In the genomic region with DNA sequence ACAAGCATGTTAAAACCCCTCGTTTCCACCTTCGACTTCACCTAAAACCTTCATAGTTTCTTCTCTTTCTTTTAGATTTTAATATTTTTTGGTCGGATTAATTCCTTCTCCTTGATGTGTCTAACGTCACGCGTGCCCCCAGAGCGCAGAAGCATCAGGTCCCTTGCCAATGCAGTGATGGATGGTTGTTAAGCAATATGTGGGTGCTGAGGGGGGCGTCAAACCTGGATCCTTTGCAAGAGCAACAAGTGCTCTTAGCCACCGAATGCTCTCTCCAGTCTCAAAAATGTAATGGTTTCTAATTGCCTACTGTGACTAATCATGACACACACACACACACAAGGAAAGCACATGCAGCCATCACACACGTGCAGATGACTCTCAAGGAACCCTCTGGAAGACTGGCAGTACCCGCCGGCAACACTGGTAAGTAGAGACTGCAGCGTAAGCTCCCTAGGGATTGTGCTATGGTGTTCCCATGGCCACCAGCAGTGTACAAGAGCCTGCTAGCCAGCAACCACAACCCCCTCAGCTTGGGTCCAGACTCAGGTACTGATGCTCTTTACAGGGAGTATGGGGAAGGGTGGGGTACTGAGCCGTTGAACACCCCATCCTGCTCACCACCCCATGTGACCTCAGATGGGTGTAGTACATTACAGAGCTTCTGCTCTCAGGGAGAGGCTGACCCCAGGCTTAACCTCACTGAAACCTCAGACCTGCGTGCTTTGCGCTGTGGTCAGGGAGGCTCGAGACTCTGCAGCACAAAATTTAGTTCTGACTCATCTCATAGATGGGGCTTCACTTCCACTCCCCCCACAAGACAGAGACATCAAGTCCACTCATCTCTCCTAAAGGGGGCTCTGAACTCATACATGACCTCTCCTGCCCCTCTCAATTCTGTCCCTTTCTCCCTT, we compare ENCODE assay signal across 10 mouse cellular contexts. TPM values are rescaled to one million over a fixed set of nuclear protein-coding genes. Genes with fewer than 3 reads are reported as not detected.
A peak's percentile ranks its signal among the peaks of the same experiment; 100 is the strongest.
DNase-seq lines count a peak whose midpoint lies in the region; ATAC-seq and TF ChIP-seq lines count a peak whose summit lies in the region.
"Had no signal": no experiment of that assay in that cellular context is flagged by ENCODE, and none has a peak within 500 bp of the region (broad histone marks: within the 10 kb centered on the region; RNA-seq: fewer than 3 reads in every experiment).

No protein-coding gene starts in this region.

- in situ Hi-C loops in Patski (cut with MboI; ENCODE audit: low pct_unique_long_range_greater_than_20kb), result no loop called here

- 68% methylated on average over 17 of the region's 17 CpGs for WGBS in embryonic facial prominence, embryonic 15.5 days
- 76% methylated on average over 17 of the region's 17 CpGs for WGBS in embryonic facial prominence, embryonic 10.5 days
- WGBS in liver, embryonic 16.5 days (ENCODE audit: insufficient replicate concordance), result 64% methylated on average over 17 of the region's 17 CpGs
- WGBS in neural tube, embryonic 15.5 days, result 82% methylated on average over 17 of the region's 17 CpGs

- H3K4me2 ChIP-seq in embryonic facial prominence, embryonic 15.5 days (replicated peaks), result no peak overlapping the region
- peak overlapping the region; percentile 47 for H3K4me2 ChIP-seq in liver, embryonic 16.5 days (ENCODE audit: low read depth, low read length)
- H3K4me2 ChIP-seq in neural tube, embryonic 15.5 days, result no peak overlapping the region

- H3K9me3 ChIP-seq in embryonic facial prominence, embryonic 15.5 days (replicated peaks), result no peaks in the 10 kb centered on the region
- no peaks in the 10 kb centered on the region for H3K9me3 ChIP-seq in embryonic facial prominence, embryonic 10.5 days
- H3K9me3 ChIP-seq in liver, embryonic 16.5 days (replicated peaks; ENCODE audit: control insufficient read depth, low read length), result no peaks in the 10 kb centered on the region
- no peaks in the 10 kb centered on the region for H3K9me3 ChIP-seq in neural tube, embryonic 15.5 days (replicated peaks)

- no peak overlapping the region for H3K9ac ChIP-seq in embryonic facial prominence, embryonic 15.5 days
- H3K9ac ChIP-seq in liver, embryonic 16.5 days (ENCODE audit: low read depth, low read length), result no peak overlapping the region
- no peak overlapping the region for H3K9ac ChIP-seq in neural tube, embryonic 15.5 days (replicated peaks)

- POLR2A ChIA-PET in Patski (lab: Charles Lee), result no interaction called here

- DNase-seq in embryonic facial prominence, embryonic 10.5 days (ENCODE audit: low spot score), result no peak
- DNase-seq in 3T3-L1 (ENCODE audit: low read depth, low spot score) (peak; percentile 90), Patski (ENCODE audit: low read depth, low spot score) (no peak)
- no peak for DNase-seq in gastrocnemius, adult 18-20 months (ENCODE audit: low spot score)
- DNase-seq in right cerebral cortex, postnatal 14 days, result no peak

- no peaks in the 10 kb centered on the region for H3K27me3 ChIP-seq in embryonic facial prominence, embryonic 15.5 days
- H3K27me3 ChIP-seq in embryonic facial prominence, embryonic 10.5 days (replicated peaks; ENCODE audit: low read depth, poor library complexity, severe bottlenecking), result peaks cover 7% of the 10 kb centered on the region; the same call in 1 of the 2 replicates
- no peaks in the 10 kb centered on the region for H3K27me3 ChIP-seq in Patski
- no peaks in the 10 kb centered on the region for H3K27me3 ChIP-seq in liver, embryonic 16.5 days (ENCODE audit: control insufficient read depth, insufficient read depth, low read depth, low read length)
- H3K27me3 ChIP-seq in neural tube, embryonic 15.5 days (replicated peaks), result no peaks in the 10 kb centered on the region

- no peak overlapping the region for H3K4me3 ChIP-seq in embryonic facial prominence, embryonic 15.5 days (replicated peaks)
- H3K4me3 ChIP-seq in embryonic facial prominence, embryonic 10.5 days, result no peak overlapping the region
- H3K4me3 ChIP-seq in liver, embryonic 16.5 days (ENCODE audit: low read depth, low read length), result peak overlapping the region; percentile 29; the same call in 1 of the 2 replicates
- H3K4me3 ChIP-seq in neural tube, embryonic 15.5 days (replicated peaks), result no peak overlapping the region

- CTCF ChIA-PET in Patski (lab: Charles Lee), result interaction anchor here (1.6 kb wide), 1 partner anchor 53 kb away, joined by 3 read pairs; no protein-coding TSS in a partner anchor

- TF ChIP-seq CTCF in Patski (IDR thresholded peaks at IDR 0.05), result no peak

- ATAC-seq in embryonic facial prominence, embryonic 15.5 days (ENCODE audit: insufficient number of reproducible peaks, low FRiP score, low TSS enrichment, low read depth), result 0 out of 2 replicates have a peak, but pooled peaks have one; percentile 22
- peak; percentile 9 for ATAC-seq in Patski
- 0 out of 2 replicates have a peak, but pooled peaks have one; percentile 19 for ATAC-seq in liver, embryonic 16.5 days (ENCODE audit: low read depth)
- no peak for ATAC-seq in neural tube, embryonic 15.5 days (ENCODE audit: low FRiP score)
- ATAC-seq: hindbrain, postnatal 0 days had no signal

- no peak overlapping the region; the same call in 1 of the 2 replicates for H3K27ac ChIP-seq in embryonic facial prominence, embryonic 15.5 days (replicated peaks)
- no peak overlapping the region for H3K27ac ChIP-seq in embryonic facial prominence, embryonic 10.5 days (replicated peaks)
- no peak overlapping the region for H3K27ac ChIP-seq in liver, embryonic 16.5 days (ENCODE audit: low read length)
- H3K27ac ChIP-seq in neural tube, embryonic 15.5 days (replicated peaks), result no peak overlapping the region
- H3K27ac ChIP-seq: hindbrain, postnatal 0 days had no signal

- peaks cover 20% of the 10 kb centered on the region for H3K36me3 ChIP-seq in embryonic facial prominence, embryonic 15.5 days
- peaks cover 23% of the 10 kb centered on the region for H3K36me3 ChIP-seq in embryonic facial prominence, embryonic 10.5 days (replicated peaks)
- H3K36me3 ChIP-seq in liver, embryonic 16.5 days (ENCODE audit: control insufficient read depth, insufficient read depth), result no peaks in the 10 kb centered on the region
- 0 out of 2 replicates have a peak, but pooled peaks cover 2% of the 10 kb centered on the region for H3K36me3 ChIP-seq in neural tube, embryonic 15.5 days

- H3K4me1 ChIP-seq in embryonic facial prominence, embryonic 15.5 days, result peaks cover 27% of the 10 kb centered on the region
- H3K4me1 ChIP-seq in embryonic facial prominence, embryonic 10.5 days, result peaks cover 40% of the 10 kb centered on the region
- peaks cover 30% of the 10 kb centered on the region for H3K4me1 ChIP-seq in liver, embryonic 16.5 days (ENCODE audit: control insufficient read depth, low read depth, low read length)
- no peaks in the 10 kb centered on the region for H3K4me1 ChIP-seq in neural tube, embryonic 15.5 days

RNA-seq across cellular contexts. Expression of a gene that starts 1.1 kb away (rescaled TPM):
- polyA plus RNA-seq in embryonic facial prominence, embryonic 15.5 days (2015; fragmentation: Nextera tagmentation; extraction: Ambion mirVana), result 5.8 and 6.8 TPM in 2 replicates
- 1.1 and 1.6 TPM in 2 replicates for polyA plus RNA-seq in embryonic facial prominence, embryonic 10.5 days (2016; fragmentation: Nextera tagmentation; extraction: Ambion mirVana)
- polyA plus RNA-seq in Patski (2021), result 0.35 TPM
- 5.5 and 5.6 TPM in 2 replicates for polyA plus RNA-seq in liver, embryonic 16.5 days (2015; fragmentation: Nextera tagmentation; extraction: Ambion mirVana)
- 1 to 10 TPM; 1.1 to 1.2 TPM for total RNA-seq in gastrocnemius, adult 18-20 months (2021)
- polyA plus RNA-seq in neural tube, embryonic 15.5 days (2015; fragmentation: Nextera tagmentation; extraction: Ambion mirVana), result 1.1 and 11.0 TPM in 2 replicates

RNA-seq across cellular contexts. Expression of a gene that starts 26.1 kb away (rescaled TPM):
- 99.1 and 106 TPM in 2 replicates for polyA plus RNA-seq in embryonic facial prominence, embryonic 15.5 days (2015; fragmentation: Nextera tagmentation; extraction: Ambion mirVana)
- polyA plus RNA-seq in embryonic facial prominence, embryonic 10.5 days (2016; fragmentation: Nextera tagmentation; extraction: Ambion mirVana), result 48.6 and 48.7 TPM in 2 replicates
- polyA plus RNA-seq in Patski (2021), result 79.6 TPM
- 53.0 and 60.2 TPM in 2 replicates for polyA plus RNA-seq in liver, embryonic 16.5 days (2015; fragmentation: Nextera tagmentation; extraction: Ambion mirVana)
- total RNA-seq in gastrocnemius, adult 18-20 months (2021), result 1 to 10 TPM; 5.9 to 7.8 TPM
- polyA plus RNA-seq in neural tube, embryonic 15.5 days (2015; fragmentation: Nextera tagmentation; extraction: Ambion mirVana), result 33.6 and 43.7 TPM in 2 replicates

RNA-seq across cellular contexts. Expression of a gene that starts 26.7 kb away (rescaled TPM):
- polyA plus RNA-seq in embryonic facial prominence, embryonic 15.5 days (2015; fragmentation: Nextera tagmentation; extraction: Ambion mirVana), result 112 and 123 TPM in 2 replicates
- polyA plus RNA-seq in embryonic facial prominence, embryonic 10.5 days (2016; fragmentation: Nextera tagmentation; extraction: Ambion mirVana), result 77.8 and 90.2 TPM in 2 replicates
- 32.0 TPM for polyA plus RNA-seq in Patski (2021)
- polyA plus RNA-seq in liver, embryonic 16.5 days (2015; fragmentation: Nextera tagmentation; extraction: Ambion mirVana), result 2.4 and 2.5 TPM in 2 replicates
- 10 to 100 TPM in 1 of 2 experiments, 1 to 10 TPM in 1; 5.9 to 11.6 TPM for total RNA-seq in gastrocnemius, adult 18-20 months (2021)
- polyA plus RNA-seq in neural tube, embryonic 15.5 days (2015; fragmentation: Nextera tagmentation; extraction: Ambion mirVana), result 7.8 and 11.9 TPM in 2 replicates

RNA-seq across cellular contexts. Expression of a gene that starts 27.6 kb away (rescaled TPM):
- 61.5 and 62.7 TPM in 2 replicates for polyA plus RNA-seq in embryonic facial prominence, embryonic 15.5 days (2015; fragmentation: Nextera tagmentation; extraction: Ambion mirVana)
- 77.6 and 79.3 TPM in 2 replicates for polyA plus RNA-seq in embryonic facial prominence, embryonic 10.5 days (2016; fragmentation: Nextera tagmentation; extraction: Ambion mirVana)
- polyA plus RNA-seq in Patski (2021), result 96.4 TPM
- polyA plus RNA-seq in liver, embryonic 16.5 days (2015; fragmentation: Nextera tagmentation; extraction: Ambion mirVana), result 16.3 and 17.1 TPM in 2 replicates
- total RNA-seq in gastrocnemius, adult 18-20 months (2021), result 10 to 100 TPM; 24.0 to 29.0 TPM
- polyA plus RNA-seq in neural tube, embryonic 15.5 days (2015; fragmentation: Nextera tagmentation; extraction: Ambion mirVana), result 45.1 and 48.7 TPM in 2 replicates

RNA-seq across cellular contexts. Expression of a gene that starts 39.7 kb away (rescaled TPM):
- polyA plus RNA-seq in embryonic facial prominence, embryonic 15.5 days (2015; fragmentation: Nextera tagmentation; extraction: Ambion mirVana), result 1.6 and 1.7 TPM in 2 replicates
- polyA plus RNA-seq in embryonic facial prominence, embryonic 10.5 days (2016; fragmentation: Nextera tagmentation; extraction: Ambion mirVana), result 0.75 and 1.3 TPM in 2 replicates
- polyA plus RNA-seq in Patski (2021), result 0.03 TPM
- not detected in 2 replicates for polyA plus RNA-seq in liver, embryonic 16.5 days (2015; fragmentation: Nextera tagmentation; extraction: Ambion mirVana)
- total RNA-seq in gastrocnemius, adult 18-20 months (2021), result not detected
- polyA plus RNA-seq in neural tube, embryonic 15.5 days (2015; fragmentation: Nextera tagmentation; extraction: Ambion mirVana), result 0.09 TPM in 1 of 2 replicates, not detected in the other
- total RNA-seq: hindbrain, postnatal 0 days; left cerebral cortex, adult 18-20 months had no signal
